Comparison of ENCODE assay signal across 8 mouse cellular contexts in the genomic region with DNA sequence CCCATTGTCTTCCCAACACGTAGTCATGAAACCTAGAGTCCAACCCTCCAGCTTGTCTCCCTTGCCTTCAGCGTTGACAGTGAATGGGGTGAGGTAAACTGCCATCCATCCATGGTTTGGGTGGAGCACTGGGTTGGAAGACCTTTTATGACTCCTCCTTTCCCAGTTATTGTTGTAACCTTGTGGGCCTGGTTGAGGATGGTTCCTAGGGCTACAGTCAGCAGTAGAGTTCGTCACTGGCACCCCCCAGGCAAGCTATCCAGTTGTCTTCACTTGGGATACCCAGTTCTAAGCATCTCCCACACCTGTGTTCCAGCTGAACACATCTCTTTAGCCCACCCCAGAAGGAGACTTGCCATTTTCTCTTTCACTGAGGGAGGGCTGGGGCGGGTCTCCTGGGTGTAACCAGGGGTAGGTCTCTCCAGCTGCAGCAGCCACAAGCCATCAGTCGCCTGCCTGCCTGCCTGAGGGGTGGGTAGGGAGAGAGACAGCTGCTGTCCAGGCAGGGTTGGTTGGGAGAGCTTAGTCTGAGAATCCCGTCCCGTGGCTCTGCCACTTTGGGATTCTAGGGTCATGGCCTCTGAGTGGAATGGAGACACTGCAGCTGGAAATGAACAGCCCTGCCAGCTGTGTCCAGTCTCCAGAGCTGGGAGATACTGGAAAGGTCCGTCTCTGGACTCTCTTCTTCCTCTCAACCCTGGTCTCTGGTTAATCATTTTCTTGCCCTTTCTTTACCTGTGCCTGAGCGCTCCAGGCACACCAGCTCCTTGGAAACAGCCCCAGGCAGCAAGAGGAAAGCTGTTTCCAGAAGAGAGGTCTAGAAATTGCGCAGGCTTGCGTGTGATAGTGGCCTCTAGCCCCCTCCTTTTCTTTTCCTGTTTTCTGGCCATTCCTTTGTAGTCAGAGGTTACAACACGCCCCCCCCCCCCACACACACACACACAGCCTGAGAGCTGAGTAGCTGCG. TPM values are rescaled to one million over a fixed set of nuclear protein-coding genes. Genes with fewer than 3 reads are reported as not detected.
DNase-seq lines count a peak whose midpoint lies in the region; ATAC-seq lines count a peak whose summit lies in the region.

No protein-coding gene starts in this region.

- H3K27ac ChIP-seq in limb, embryonic 11.5 days (replicated peaks; ENCODE audit: low read depth, low read length) = no peak overlapping the region; the same call in 1 of the 2 replicates
- H3K27ac ChIP-seq in midbrain, embryonic 15.5 days = peak overlapping the region; percentile 31; the same call in 1 of the 2 replicates

- H3K4me3 ChIP-seq in limb, embryonic 11.5 days (ENCODE audit: low read depth, low read length) = no peak overlapping the region
- no peak overlapping the region for H3K4me3 ChIP-seq in midbrain, embryonic 15.5 days

- 0 out of 2 replicates have a peak, but pooled peaks cover 3% of the 10 kb centered on the region for H3K36me3 ChIP-seq in limb, embryonic 11.5 days (ENCODE audit: control insufficient read depth, insufficient read depth, low read length)
- peaks cover 4% of the 10 kb centered on the region; the same call in 1 of the 2 replicates for H3K36me3 ChIP-seq in midbrain, embryonic 15.5 days (replicated peaks)

- H3K4me2 ChIP-seq in limb, embryonic 11.5 days (ENCODE audit: low read depth, severe bottlenecking) = peak overlapping the region; percentile 12; the same call in 1 of the 2 replicates
- H3K4me2 ChIP-seq in midbrain, embryonic 15.5 days = peak overlapping the region; percentile 16; the same call in 1 of the 2 replicates

- no peaks in the 10 kb centered on the region for H3K9me3 ChIP-seq in limb, embryonic 11.5 days (ENCODE audit: control insufficient read depth, low read length)
- no peaks in the 10 kb centered on the region for H3K9me3 ChIP-seq in midbrain, embryonic 15.5 days

- H3K4me1 ChIP-seq in limb, embryonic 11.5 days (ENCODE audit: control insufficient read depth, insufficient read depth, low read length) = peaks cover 20% of the 10 kb centered on the region
- H3K4me1 ChIP-seq in midbrain, embryonic 15.5 days = peaks cover 35% of the 10 kb centered on the region

- 43% methylated on average over 13 of the region's 13 CpGs for WGBS in limb, embryonic 11.5 days
- 35% methylated on average over 12 of the region's 13 CpGs for WGBS in midbrain, embryonic 15.5 days

- ATAC-seq in limb, embryonic 11.5 days (ENCODE audit: insufficient number of reproducible peaks, low FRiP score, low TSS enrichment, low read depth) = no peak
- peak; percentile 3; the same call in 1 of the 2 replicates for ATAC-seq in midbrain, embryonic 15.5 days (replicated peaks)

- peak; percentile 36 for DNase-seq in CD4-positive helper T cell, adult 2 months (ENCODE audit: low read depth, low spot score)
- peak; percentile 20 for DNase-seq in adipocyte (ENCODE audit: low spot score)
- DNase-seq in heart, postnatal 14 days = peak; percentile 43 to 48
- DNase-seq in limb, embryonic 11.5 days (ENCODE audit: low spot score) = no peak
- no peak for DNase-seq in spleen, postnatal 36 days (ENCODE audit: low spot score in 2 of 2)
- DNase-seq in ovary, postnatal 10 days (ENCODE audit: low spot score) = no peak
- DNase-seq in cerebellum, adult 9-11 months = no peak

- H3K27me3 ChIP-seq in limb, embryonic 11.5 days (ENCODE audit: control insufficient read depth, insufficient read depth, low read length) = peaks cover 6% of the 10 kb centered on the region
- H3K27me3 ChIP-seq in midbrain, embryonic 15.5 days (replicated peaks) = peaks cover 31% of the 10 kb centered on the region

- intact Hi-C loops in heart, postnatal 14 days (cut with DNase I) = no loop called here

- no peak overlapping the region; the same call in 1 of the 2 replicates for H3K9ac ChIP-seq in limb, embryonic 11.5 days (ENCODE audit: low read length)
- no peak overlapping the region for H3K9ac ChIP-seq in midbrain, embryonic 15.5 days

RNA-seq across cellular contexts. Expression of a gene that starts 2.6 kb away (rescaled TPM):
- 100 to 1,000 TPM; 110 to 117 TPM for total RNA-seq in heart, postnatal 14 days (2021)
- 53.6 and 56.0 TPM in 2 replicates for polyA plus RNA-seq in limb, embryonic 11.5 days (2014; fragmentation: Nextera tagmentation; extraction: Ambion mirVana)
- 57.2 and 58.7 TPM in 2 replicates for polyA plus RNA-seq in midbrain, embryonic 15.5 days (2015; fragmentation: Nextera tagmentation; extraction: Ambion mirVana)

RNA-seq across cellular contexts. Expression of a gene that starts 18.2 kb away (rescaled TPM):
- total RNA-seq in heart, postnatal 14 days (2021) = 1 to 10 TPM in 1 of 2 experiments, under 1 TPM in 1; 0.63 to 2.0 TPM
- polyA plus RNA-seq in limb, embryonic 11.5 days (2014; fragmentation: Nextera tagmentation; extraction: Ambion mirVana) = 0.68 and 1.3 TPM in 2 replicates
- polyA plus RNA-seq in midbrain, embryonic 15.5 days (2015; fragmentation: Nextera tagmentation; extraction: Ambion mirVana) = 3.7 and 4.2 TPM in 2 replicates

RNA-seq across cellular contexts. Expression of a gene that starts 20.8 kb away (rescaled TPM):
- total RNA-seq in heart, postnatal 14 days (2021) = under 1 TPM; 0.49 to 0.76 TPM
- polyA plus RNA-seq in limb, embryonic 11.5 days (2014; fragmentation: Nextera tagmentation; extraction: Ambion mirVana) = 52.7 and 53.1 TPM in 2 replicates
- 80.6 and 83.2 TPM in 2 replicates for polyA plus RNA-seq in midbrain, embryonic 15.5 days (2015; fragmentation: Nextera tagmentation; extraction: Ambion mirVana)

RNA-seq across cellular contexts. Expression of a gene that starts 27.3 kb away (rescaled TPM):
- 1 to 10 TPM in 1 of 2 experiments, under 1 TPM in 1; 0.98 to 1.1 TPM for total RNA-seq in heart, postnatal 14 days (2021)
- polyA plus RNA-seq in limb, embryonic 11.5 days (2014; fragmentation: Nextera tagmentation; extraction: Ambion mirVana) = 0.25 TPM in 1 of 2 replicates, not detected in the other
- polyA plus RNA-seq in midbrain, embryonic 15.5 days (2015; fragmentation: Nextera tagmentation; extraction: Ambion mirVana) = 0.13 and 0.47 TPM in 2 replicates

RNA-seq across cellular contexts. Expression of a gene that starts 53.3 kb away (rescaled TPM):
- under 1 TPM in 1 of 2 experiments, not detected in 1; 0.15 TPM for total RNA-seq in heart, postnatal 14 days (2021)
- 0.14 TPM in 1 of 2 replicates, not detected in the other for polyA plus RNA-seq in limb, embryonic 11.5 days (2014; fragmentation: Nextera tagmentation; extraction: Ambion mirVana)
- polyA plus RNA-seq in midbrain, embryonic 15.5 days (2015; fragmentation: Nextera tagmentation; extraction: Ambion mirVana) = 0.32 and 0.37 TPM in 2 replicates

Comparison
In these comparisons a context has a peak if more than half of its experiments do, and no peak if none do; other contexts are left out.
1. DNase-seq: peak in CD4-positive helper T cell, adult 2 months (single experiment), adipocyte (single experiment) and heart, postnatal 14 days (2 of 2); none in limb, embryonic 11.5 days (single experiment), spleen, postnatal 36 days (0 of 2), ovary, postnatal 10 days (single experiment) and cerebellum, adult 9-11 months (single experiment).